Mouse (Mus musculus) C2C12 (cell line): ENCODE data around the gene Iqsec1. TPM values are rescaled to one million over a fixed set of nuclear protein-coding genes. Genes with fewer than 3 reads are reported as not detected.

Source experiments
- H3K27me3 ChIP-seq: one replicate; pipeline ENCODE4 v1.6.1; 2011; ENCODE audit not compliant: control insufficient read depth, insufficient read depth, insufficient read length
- H3K36me3 ChIP-seq: one replicate; pipeline ENCODE4 v1.6.1; 2011; ENCODE audit not compliant: control insufficient read depth, insufficient read depth
- H3K4me3 ChIP-seq: one replicate; pipeline ENCODE4 v1.5.1; 2011; ENCODE audit warnings: mild to moderate bottlenecking, control low read depth; ENCODE audit not compliant: poor library complexity, insufficient read depth, severe bottlenecking
- H3K79me2 ChIP-seq: one replicate; pipeline ENCODE4 v1.6.1; 2011; ENCODE audit not compliant: control insufficient read depth, insufficient read depth
- H3K79me3 ChIP-seq: one replicate; pipeline ENCODE4 v1.6.1; 2011; ENCODE audit warnings: low read depth, control low read depth
- H3ac ChIP-seq: one replicate; pipeline ENCODE3; 2011; ENCODE audit warnings: low read depth; ENCODE audit not compliant: control insufficient read depth, insufficient read length
- CEBPB ChIP-seq: IDR thresholded peaks from one replicate; pipeline ENCODE4 v1.6.1; 2011; ENCODE audit warnings: low read depth, mild to moderate bottlenecking, control low read depth, moderate library complexity
- CTCF ChIP-seq: IDR thresholded peaks from one replicate; pipeline ENCODE4 v1.5.1; 2011; ENCODE audit not compliant: control insufficient read depth, insufficient read depth, insufficient read length
- FOSL1 ChIP-seq: IDR thresholded peaks from one replicate; pipeline ENCODE4 v1.8.0; 2011; ENCODE audit warnings: mild to moderate bottlenecking, low read length; ENCODE audit not compliant: poor library complexity, insufficient read depth, severe bottlenecking
- MAX ChIP-seq: IDR thresholded peaks from one replicate; pipeline ENCODE4 v1.6.1; 2011; ENCODE audit warnings: mild to moderate bottlenecking, control low read depth
- MYOD1 ChIP-seq: IDR thresholded peaks from one replicate; pipeline ENCODE4 v1.6.1; 2011; ENCODE audit warnings: low read depth; ENCODE audit not compliant: control insufficient read depth, insufficient read length
- MYOG ChIP-seq: IDR thresholded peaks from one replicate; pipeline ENCODE4 v1.6.1; 2011; ENCODE audit not compliant: control insufficient read depth, insufficient read length; ENCODE audit errors: extremely low read depth
- USF1 ChIP-seq: IDR thresholded peaks from one replicate; pipeline ENCODE4 v1.6.1; 2011; ENCODE audit warnings: low read depth, mild to moderate bottlenecking, control low read depth, moderate library complexity
- polyA plus RNA-seq: library from polyadenylated mRNA; unstranded; fragments of >200 nt; fragmentation: generic; extraction: Trizol; gene quantifications from one replicate; pipeline ENCODE4 v1.2.1, GENCODE M21; 2012; ENCODE audit warnings: missing spikeins

Iqsec1 gene
- polyA plus RNA-seq, 1 experiment = 20.6 TPM

GRCm38 (mm10) chr6:90623456-90623836 lies 365.0 kb downstream of the Iqsec1 start:
- no peaks in the 10 kb centered on the region for H3K36me3 ChIP-seq
- H3K79me2 ChIP-seq = no peaks in the 10 kb centered on the region
- no peak overlapping the region for H3ac ChIP-seq
- H3K79me3 ChIP-seq = no peaks in the 10 kb centered on the region
- H3K27me3 ChIP-seq = peaks cover 24% of the 10 kb centered on the region
- no peak overlapping the region for H3K4me3 ChIP-seq
- TF ChIP-seq MYOD1 = no peak
- no peak for TF ChIP-seq CEBPB
- no peak for TF ChIP-seq CTCF
- TF ChIP-seq MYOG = no peak
- TF ChIP-seq MAX = no peak
- no peak for TF ChIP-seq FOSL1
- TF ChIP-seq USF1 = no peak

- Histone ChIP-seq H3K36me3 (no peaks in the 10 kb centered on the region), H3K79me3 (no peaks in the 10 kb centered on the region), H3K4me3 (no peak overlapping the region), H3K79me2 (no peaks in the 10 kb centered on the region), H3ac (no peak overlapping the region), H3K27me3 (peaks cover 24% of the 10 kb centered on the region)
- TF ChIP-seq FOSL1 = no peak
- no peak for TF ChIP-seq MYOD1
- TF ChIP-seq MAX = no peak
- TF ChIP-seq MYOG = no peak
- TF ChIP-seq CEBPB = no peak
- no peak for TF ChIP-seq CTCF
- TF ChIP-seq USF1 = no peak
These were observed 365.6 kb downstream of the Iqsec1 start for GRCm38 (mm10) chr6:90622758-90623455.

GRCm38 (mm10) chr6:90621584-90621890 lies 366.9 kb downstream of the Iqsec1 start:
- Histone ChIP-seq H3K36me3 (no peaks in the 10 kb centered on the region), H3K27me3 (peaks cover 33% of the 10 kb centered on the region), H3K79me2 (no peaks in the 10 kb centered on the region), H3ac (no peak overlapping the region), H3K79me3 (no peaks in the 10 kb centered on the region), H3K4me3 (no peak overlapping the region)
- TF ChIP-seq USF1 = no peak
- no peak for TF ChIP-seq CTCF
- TF ChIP-seq CEBPB = no peak
- no peak for TF ChIP-seq FOSL1
- TF ChIP-seq MYOG = no peak
- TF ChIP-seq MAX = no peak
- TF ChIP-seq MYOD1 = no peak

GRCm38 (mm10) chr6:90620791-90621583 lies 367.5 kb downstream of the Iqsec1 start:
- no peak overlapping the region for H3K4me3 ChIP-seq
- no peaks in the 10 kb centered on the region for H3K79me3 ChIP-seq
- no peaks in the 10 kb centered on the region for H3K79me2 ChIP-seq
- H3K36me3 ChIP-seq = no peaks in the 10 kb centered on the region
- TF ChIP-seq CEBPB (no peak), MAX (no peak), USF1 (no peak), MYOG (no peak), FOSL1 (no peak), MYOD1 (no peak)
- no peak overlapping the region for H3ac ChIP-seq
- peaks cover 33% of the 10 kb centered on the region for H3K27me3 ChIP-seq

GRCm38 (mm10) chr6:90619936-90620335 lies 368.5 kb downstream of the Iqsec1 start:
- peaks cover 33% of the 10 kb centered on the region for H3K27me3 ChIP-seq
- no peaks in the 10 kb centered on the region for H3K79me2 ChIP-seq
- H3K36me3 ChIP-seq = no peaks in the 10 kb centered on the region
- H3K4me3 ChIP-seq = no peak overlapping the region
- no peak for TF ChIP-seq FOSL1
- TF ChIP-seq MYOD1 = no peak
- no peak for TF ChIP-seq MYOG
- no peak for TF ChIP-seq USF1
- no peak for TF ChIP-seq CTCF
- no peak for TF ChIP-seq CEBPB
- no peak for TF ChIP-seq MAX
- H3ac ChIP-seq = no peak overlapping the region
- no peaks in the 10 kb centered on the region for H3K79me3 ChIP-seq
